Mouse (Mus musculus): ENCODE measurements around the gene Stxbp5. TPM values are rescaled to one million over a fixed set of nuclear protein-coding genes. Genes with fewer than 3 reads are reported as not detected.

The Stxbp5 gene
- polyA plus RNA-seq (2015; fragmentation: Nextera tagmentation; extraction: Ambion mirVana) = 4.8 and 5.5 TPM in 2 replicates

DNA sequence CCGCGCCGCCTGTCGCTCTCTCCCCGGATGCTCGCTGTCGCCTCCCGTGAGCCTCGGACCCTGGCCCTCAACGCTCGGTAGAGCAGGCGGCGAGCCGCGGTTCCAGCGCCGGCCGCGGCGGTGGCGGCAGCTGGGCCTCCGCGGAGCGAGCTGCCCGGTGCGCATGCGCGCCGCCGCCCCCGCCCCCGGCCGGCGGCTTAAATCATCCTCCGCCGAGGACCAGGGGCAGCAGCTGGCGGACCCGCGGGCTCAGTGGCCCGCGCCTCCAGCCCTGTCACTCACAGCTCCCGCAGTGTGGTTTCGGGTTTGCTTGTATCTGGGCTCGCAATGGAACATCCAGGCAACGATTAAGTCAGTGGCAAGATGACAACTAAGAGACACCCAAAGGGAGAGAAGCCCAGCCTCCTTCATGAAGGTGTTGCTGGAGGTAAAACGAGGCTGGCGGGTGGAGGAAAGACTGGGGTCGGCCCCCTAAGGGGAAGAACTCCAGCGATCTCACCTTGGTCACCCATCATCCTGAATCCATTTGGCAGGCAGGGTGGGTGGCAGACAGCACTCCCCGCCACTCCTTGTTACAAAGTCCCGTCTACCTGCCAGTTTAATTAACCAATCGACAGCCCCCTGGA is at the start of gene Stxbp5:
Stxbp5 (minus strand) TSS at position 9 of the 626 bp plus-strand sequence.
- WGBS = under 1% methylated on average over 49 of the region's 52 CpGs
- no peaks in the 10 kb centered on the region for H3K9me3 ChIP-seq
- H3K4me3 ChIP-seq = peak within 1 kb of the TSS; percentile 92
- peak; percentile 64 for ATAC-seq (ENCODE audit: insufficient number of reproducible peaks, low FRiP score, low TSS enrichment, low read depth)
- H3K4me2 ChIP-seq = peak within 1 kb of the TSS; percentile 96
- peak within 1 kb of the TSS; percentile 96 for H3K27ac ChIP-seq
- no peaks in the 10 kb centered on the region for H3K36me3 ChIP-seq
- peak within 1 kb of the TSS; percentile 97 for H3K9ac ChIP-seq
- no peaks in the 10 kb centered on the region for H3K27me3 ChIP-seq
- peaks cover 12% of the 10 kb centered on the region; the same call in 1 of the 2 replicates for H3K4me1 ChIP-seq

DNA sequence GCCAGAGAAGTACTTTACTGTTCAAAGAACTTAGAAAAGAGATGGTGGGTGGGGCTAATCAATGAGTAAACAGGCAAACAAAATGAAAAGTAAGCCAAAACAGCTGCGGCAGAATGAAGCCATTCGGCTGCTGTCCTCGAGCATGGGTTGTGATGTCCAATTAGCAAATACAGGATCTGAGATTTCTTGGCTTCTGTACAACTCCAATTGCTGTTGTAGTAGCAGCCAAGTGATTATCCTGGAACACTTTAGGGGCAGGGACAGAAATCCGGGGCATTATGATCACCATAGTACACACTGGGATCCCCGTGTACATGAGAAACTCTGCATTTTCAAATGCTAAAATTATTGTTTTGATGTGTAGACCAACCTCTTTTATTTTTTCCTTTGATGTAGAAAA is 11.5 kb upstream of the Stxbp5 start:
- Histone ChIP-seq H3K27me3 (no peaks in the 10 kb centered on the region), H3K4me2 (no peak overlapping the region), H3K9me3 (no peaks in the 10 kb centered on the region), H3K36me3 (no peaks in the 10 kb centered on the region), H3K4me3 (no peak overlapping the region), H3K4me1 (no peaks in the 10 kb centered on the region), H3K9ac (no peak overlapping the region), H3K27ac (no peak overlapping the region)
- no peak for ATAC-seq (ENCODE audit: insufficient number of reproducible peaks, low FRiP score, low TSS enrichment, low read depth)
- 74% methylated on average over 5 of the region's 5 CpGs for WGBS

DNA sequence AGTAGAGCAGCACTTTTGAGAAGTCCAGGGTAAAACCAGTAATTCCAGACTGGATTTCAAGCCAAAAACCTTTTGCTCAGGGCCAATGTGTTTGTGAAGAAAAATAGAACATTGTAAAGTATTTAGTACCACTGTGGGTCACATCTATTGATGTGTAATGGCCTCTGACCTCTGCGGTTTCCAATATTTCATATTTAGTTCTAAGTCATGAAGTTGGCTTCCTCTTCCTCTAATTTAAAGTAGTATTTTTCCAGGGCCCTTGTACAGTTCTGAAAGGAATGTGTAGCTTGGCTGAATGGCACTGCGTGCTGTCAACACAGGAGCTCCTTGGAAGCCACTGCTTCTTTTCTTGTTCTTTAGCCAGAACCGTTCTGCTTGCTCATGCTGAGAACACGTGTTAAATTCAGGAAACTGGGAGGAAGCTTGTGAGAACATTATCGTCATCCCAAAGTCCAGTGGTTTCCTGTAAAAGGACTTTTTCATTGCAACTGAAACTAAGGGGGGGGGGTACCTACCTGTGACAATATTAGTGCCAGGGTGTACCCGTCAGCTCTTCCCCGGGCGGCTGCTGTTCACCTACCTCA is 7.1 kb upstream of the Stxbp5 start:
- H3K9ac ChIP-seq = no peak overlapping the region
- WGBS = 68% methylated on average over 8 of the region's 8 CpGs
- no peak overlapping the region for H3K27ac ChIP-seq
- H3K4me1 ChIP-seq = no peaks in the 10 kb centered on the region
- H3K4me3 ChIP-seq = no peak overlapping the region
- no peak for ATAC-seq (ENCODE audit: insufficient number of reproducible peaks, low FRiP score, low TSS enrichment, low read depth)
- no peaks in the 10 kb centered on the region for H3K27me3 ChIP-seq
- no peaks in the 10 kb centered on the region for H3K36me3 ChIP-seq
- H3K4me2 ChIP-seq = no peak overlapping the region
- no peaks in the 10 kb centered on the region for H3K9me3 ChIP-seq

DNA sequence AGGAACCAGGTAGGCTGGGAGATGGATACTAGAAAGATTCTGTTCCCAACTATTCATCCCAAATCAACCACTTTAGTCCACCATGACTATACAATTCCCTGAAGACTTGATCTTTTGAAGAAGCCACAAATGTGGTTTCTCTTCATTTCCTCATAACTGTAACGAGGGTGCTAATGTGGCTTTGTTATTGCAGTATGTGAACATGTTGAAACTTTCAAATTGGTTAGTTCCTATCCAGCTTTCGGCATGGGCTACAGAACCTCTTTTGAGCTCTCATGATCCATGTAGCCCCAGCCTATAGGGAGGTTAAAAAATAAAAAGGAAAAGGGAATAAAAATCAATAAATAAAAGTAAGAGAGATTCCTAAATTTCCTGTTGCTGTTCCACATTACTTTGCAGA is 6.6 kb upstream of the Stxbp5 start:
- 77% methylated on average over 2 of the region's 2 CpGs for WGBS
- Histone ChIP-seq H3K9ac (no peak overlapping the region), H3K27me3 (no peaks in the 10 kb centered on the region)

DNA sequence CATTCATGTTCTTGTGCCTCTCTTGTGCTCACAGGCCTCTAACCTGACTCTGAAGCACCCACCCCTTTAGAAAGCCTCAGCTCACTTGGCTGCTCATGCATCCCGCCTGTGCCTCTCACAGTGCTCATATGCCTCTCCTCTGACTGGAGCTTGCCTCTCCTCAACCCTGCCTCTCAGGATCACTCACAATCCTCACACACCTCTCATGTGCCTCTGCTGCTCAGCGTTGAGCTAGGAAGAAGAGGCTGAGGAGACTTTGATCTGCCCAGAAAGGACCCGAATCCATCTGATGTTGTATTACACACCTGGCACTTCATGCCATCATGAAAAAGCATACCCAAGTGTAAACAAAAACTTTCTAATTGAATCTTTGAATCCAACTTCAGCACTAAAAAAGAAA is 5.3 kb upstream of the Stxbp5 start:
- H3K4me1 ChIP-seq = no peaks in the 10 kb centered on the region
- H3K9ac ChIP-seq = no peak overlapping the region
- 63% methylated on average over 3 of the region's 3 CpGs for WGBS
- no peak overlapping the region for H3K4me3 ChIP-seq
- H3K27me3 ChIP-seq = no peaks in the 10 kb centered on the region
- no peak for ATAC-seq (ENCODE audit: insufficient number of reproducible peaks, low FRiP score, low TSS enrichment, low read depth)
- H3K4me2 ChIP-seq = no peak overlapping the region
- no peaks in the 10 kb centered on the region for H3K9me3 ChIP-seq
- H3K27ac ChIP-seq = no peak overlapping the region
- H3K36me3 ChIP-seq = no peaks in the 10 kb centered on the region

More for the DNA sequence above, 6.6 kb upstream of the Stxbp5 start:
- no peak for ATAC-seq (ENCODE audit: insufficient number of reproducible peaks, low FRiP score, low TSS enrichment, low read depth)
- H3K36me3 ChIP-seq = no peaks in the 10 kb centered on the region
- no peak overlapping the region for H3K4me3 ChIP-seq
- H3K27ac ChIP-seq = no peak overlapping the region
- H3K4me2 ChIP-seq = no peak overlapping the region
- H3K9me3 ChIP-seq = no peaks in the 10 kb centered on the region
- H3K4me1 ChIP-seq = no peaks in the 10 kb centered on the region

DNA sequence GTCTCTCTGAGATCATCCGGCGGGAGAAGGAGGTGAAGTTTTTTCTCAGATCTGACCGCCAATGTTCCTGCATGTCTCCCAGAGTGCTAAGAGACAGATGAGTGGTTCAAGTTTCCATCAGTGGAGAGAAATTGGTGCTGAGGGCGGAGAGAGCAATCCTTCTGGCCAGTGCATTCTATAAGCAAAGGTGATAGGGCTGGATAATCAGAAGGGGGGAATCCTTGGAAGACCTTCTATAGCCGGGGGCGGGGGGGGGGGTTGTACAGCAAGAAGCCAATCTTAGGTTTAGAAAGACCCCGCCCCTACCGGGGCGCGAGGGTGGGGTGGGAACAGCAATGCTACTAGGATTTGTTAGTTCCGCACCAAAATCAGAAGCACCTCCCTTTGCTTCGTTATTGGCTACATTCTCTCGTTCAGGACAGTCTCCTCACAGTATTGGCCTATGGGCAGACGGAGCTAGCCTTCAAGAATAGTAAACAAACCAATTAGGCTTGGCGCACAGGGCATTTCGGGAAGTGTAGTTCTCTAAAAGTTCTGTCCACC is 889 bp upstream of the Stxbp5 start:
- H3K9me3 ChIP-seq = no peaks in the 10 kb centered on the region
- peaks cover 12% of the 10 kb centered on the region; the same call in 1 of the 2 replicates for H3K4me1 ChIP-seq
- H3K36me3 ChIP-seq = no peaks in the 10 kb centered on the region
- peak overlapping the region; percentile 96 for H3K4me2 ChIP-seq
- no peaks in the 10 kb centered on the region for H3K27me3 ChIP-seq
- peak overlapping the region; percentile 97; the same call in 1 of the 2 replicates for H3K9ac ChIP-seq
- peak overlapping the region; percentile 92 for H3K4me3 ChIP-seq
- under 1% methylated on average over 16 of the region's 16 CpGs for WGBS
- peak; percentile 93 for ATAC-seq (ENCODE audit: insufficient number of reproducible peaks, low FRiP score, low TSS enrichment, low read depth)
- H3K27ac ChIP-seq = peak overlapping the region; percentile 96

DNA sequence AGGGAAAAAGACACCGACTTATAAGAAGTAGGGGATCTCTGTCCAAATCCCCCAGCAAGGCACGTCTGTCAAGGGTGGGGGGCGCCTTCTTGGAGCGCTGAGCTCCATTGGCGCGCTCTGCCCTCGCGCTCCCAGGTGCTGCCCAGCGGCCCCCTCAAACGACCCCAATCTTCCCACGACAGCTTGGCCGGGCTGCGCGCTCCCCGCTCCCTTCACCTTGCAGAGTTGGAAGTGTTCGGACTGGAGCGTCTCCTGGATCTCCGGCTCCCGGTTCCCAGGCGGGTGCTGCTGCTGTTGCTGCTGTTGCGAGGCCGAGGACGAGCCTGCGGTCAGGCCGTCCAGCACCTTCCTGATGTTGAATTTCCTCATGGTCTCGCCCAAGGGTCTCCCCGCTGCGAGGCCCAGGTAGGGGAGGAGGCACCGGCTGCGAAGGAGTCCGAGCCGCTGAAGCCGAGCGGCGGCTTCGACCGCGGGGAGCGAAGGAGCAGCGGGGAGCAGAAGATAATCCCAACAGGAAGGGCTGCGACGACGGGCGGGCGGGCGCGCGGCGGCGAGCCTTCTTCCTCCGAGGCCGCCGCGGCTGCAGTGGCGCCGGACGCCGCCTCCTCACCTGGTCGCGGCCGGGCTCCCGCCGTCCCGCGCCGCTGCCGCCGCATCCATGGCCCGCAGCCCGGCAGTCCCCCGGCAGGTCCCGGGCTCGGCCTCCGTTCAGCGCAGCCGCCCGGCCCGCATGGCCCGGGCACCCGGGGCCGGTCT is 386 bp downstream of the Stxbp5 start:
- Histone ChIP-seq H3K27ac (peak overlapping the region; percentile 96), H3K4me3 (peak overlapping the region; percentile 92), H3K9me3 (no peaks in the 10 kb centered on the region), H3K36me3 (no peaks in the 10 kb centered on the region), H3K27me3 (no peaks in the 10 kb centered on the region), H3K9ac (peak overlapping the region; percentile 97), H3K4me1 (peaks cover 12% of the 10 kb centered on the region; the same call in 1 of the 2 replicates), H3K4me2 (peak overlapping the region; percentile 96)
- peak; percentile 17; the same call in 1 of the 2 replicates for ATAC-seq (ENCODE audit: insufficient number of reproducible peaks, low FRiP score, low TSS enrichment, low read depth)
- WGBS = under 1% methylated on average over 78 of the region's 81 CpGs

DNA sequence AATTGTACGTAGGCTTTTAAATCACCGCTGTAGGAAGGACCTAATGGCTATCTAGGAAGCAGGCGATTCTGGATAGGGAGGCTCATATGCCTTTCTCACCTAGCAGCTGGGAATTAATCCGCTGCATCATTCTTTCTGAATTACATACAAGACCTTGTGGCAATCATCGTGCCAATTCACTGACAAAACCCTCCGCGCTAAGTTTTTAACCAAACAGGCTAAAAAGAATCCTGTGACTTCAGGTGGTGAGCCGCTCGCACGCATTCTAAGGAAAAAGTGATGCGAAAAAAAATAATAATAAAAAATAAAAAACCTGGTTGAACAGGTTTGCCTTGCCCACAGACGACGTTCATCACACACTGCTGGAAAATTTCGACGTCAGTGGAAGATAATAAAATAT is 1.1 kb downstream of the Stxbp5 start:
- 2% methylated on average over 15 of the region's 15 CpGs for WGBS
- no peak overlapping the region for H3K9ac ChIP-seq

DNA sequence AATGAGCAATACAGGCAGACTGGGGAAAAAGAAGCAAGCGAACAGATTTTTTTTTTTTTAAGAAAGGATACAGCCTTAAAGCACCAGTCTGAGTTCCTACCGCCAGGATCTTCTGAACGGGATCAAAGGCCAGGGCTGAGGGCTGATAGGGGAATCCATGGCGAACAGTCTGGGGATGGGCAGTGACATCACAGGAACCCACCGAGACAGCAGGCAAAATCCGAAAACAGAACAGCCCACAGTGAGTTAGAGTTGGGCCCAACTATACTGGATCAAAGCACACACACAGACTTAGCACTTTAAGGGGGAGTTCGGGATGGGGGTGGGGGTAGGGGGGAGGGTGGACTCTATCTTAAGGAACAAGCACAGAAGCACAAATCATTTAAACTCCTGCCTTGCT is 1.8 kb downstream of the Stxbp5 start:
- WGBS = 13% methylated on average over 7 of the region's 7 CpGs
- H3K36me3 ChIP-seq = no peaks in the 10 kb centered on the region
- peak overlapping the region; percentile 96 for H3K4me2 ChIP-seq
- H3K9me3 ChIP-seq = no peaks in the 10 kb centered on the region
- H3K4me3 ChIP-seq = peak overlapping the region; percentile 92
- ATAC-seq (ENCODE audit: insufficient number of reproducible peaks, low FRiP score, low TSS enrichment, low read depth) = no peak
- no peak overlapping the region for H3K9ac ChIP-seq
- peaks cover 12% of the 10 kb centered on the region; the same call in 1 of the 2 replicates for H3K4me1 ChIP-seq
- H3K27me3 ChIP-seq = no peaks in the 10 kb centered on the region
- no peak overlapping the region for H3K27ac ChIP-seq

More for the DNA sequence above, 1.1 kb downstream of the Stxbp5 start:
- no peak for ATAC-seq (ENCODE audit: insufficient number of reproducible peaks, low FRiP score, low TSS enrichment, low read depth)
- Histone ChIP-seq H3K27ac (no peak overlapping the region), H3K36me3 (no peaks in the 10 kb centered on the region), H3K27me3 (no peaks in the 10 kb centered on the region), H3K4me2 (peak overlapping the region; percentile 96), H3K4me3 (peak overlapping the region; percentile 92), H3K4me1 (peaks cover 12% of the 10 kb centered on the region; the same call in 1 of the 2 replicates), H3K9me3 (no peaks in the 10 kb centered on the region)

DNA sequence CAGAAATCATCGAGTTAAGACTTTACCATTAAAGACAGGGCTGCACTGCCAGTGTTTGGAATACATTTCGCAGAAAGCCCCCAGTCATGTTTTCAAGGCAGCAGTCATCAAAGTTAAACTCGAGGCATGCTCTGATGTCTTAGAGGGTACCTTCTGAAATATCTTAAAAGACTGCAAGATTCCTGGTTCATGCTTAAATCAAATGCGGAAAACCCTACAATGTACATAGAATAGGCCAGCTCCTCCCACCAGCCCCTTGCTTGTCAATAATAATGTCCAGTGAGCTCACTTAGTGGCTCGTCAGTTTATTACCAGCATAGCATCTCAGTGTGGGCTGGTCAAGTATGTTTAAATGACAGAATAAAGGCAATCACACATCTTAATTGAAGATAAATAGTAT is 3.0 kb downstream of the Stxbp5 start:
- 75% methylated on average over 5 of the region's 5 CpGs for WGBS
- Histone ChIP-seq H3K9ac (no peak overlapping the region), H3K4me2 (no peak overlapping the region), H3K4me1 (peaks cover 12% of the 10 kb centered on the region; the same call in 1 of the 2 replicates), H3K27me3 (no peaks in the 10 kb centered on the region), H3K36me3 (no peaks in the 10 kb centered on the region), H3K4me3 (no peak overlapping the region), H3K27ac (no peak overlapping the region), H3K9me3 (no peaks in the 10 kb centered on the region)
- no peak for ATAC-seq (ENCODE audit: insufficient number of reproducible peaks, low FRiP score, low TSS enrichment, low read depth)

DNA sequence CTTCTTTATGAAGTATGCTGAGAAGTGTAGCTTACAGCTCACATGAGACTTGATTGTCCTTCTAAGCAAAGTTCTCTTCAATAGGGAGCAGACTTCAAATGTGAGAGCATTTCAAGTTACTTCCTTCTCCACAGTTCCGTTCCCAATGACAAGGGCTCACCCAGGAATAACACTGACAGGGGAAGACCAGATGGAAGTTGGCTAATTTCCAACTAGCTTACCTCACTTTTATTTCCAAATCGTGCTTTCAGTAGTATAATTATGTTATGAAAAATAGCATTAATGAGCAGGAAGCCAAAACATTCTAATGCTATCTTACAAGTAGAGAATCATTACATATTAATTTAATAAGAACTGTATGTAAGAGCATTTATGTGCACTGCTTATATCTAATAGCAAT is 7.3 kb downstream of the Stxbp5 start:
- Histone ChIP-seq H3K4me3 (no peak overlapping the region), H3K9ac (no peak overlapping the region), H3K27ac (no peak overlapping the region), H3K27me3 (no peaks in the 10 kb centered on the region), H3K4me1 (no peaks in the 10 kb centered on the region), H3K36me3 (no peaks in the 10 kb centered on the region), H3K4me2 (no peak overlapping the region), H3K9me3 (no peaks in the 10 kb centered on the region)
- ATAC-seq (ENCODE audit: insufficient number of reproducible peaks, low FRiP score, low TSS enrichment, low read depth) = no peak
- 48% methylated on average over 2 of the region's 2 CpGs for WGBS

DNA sequence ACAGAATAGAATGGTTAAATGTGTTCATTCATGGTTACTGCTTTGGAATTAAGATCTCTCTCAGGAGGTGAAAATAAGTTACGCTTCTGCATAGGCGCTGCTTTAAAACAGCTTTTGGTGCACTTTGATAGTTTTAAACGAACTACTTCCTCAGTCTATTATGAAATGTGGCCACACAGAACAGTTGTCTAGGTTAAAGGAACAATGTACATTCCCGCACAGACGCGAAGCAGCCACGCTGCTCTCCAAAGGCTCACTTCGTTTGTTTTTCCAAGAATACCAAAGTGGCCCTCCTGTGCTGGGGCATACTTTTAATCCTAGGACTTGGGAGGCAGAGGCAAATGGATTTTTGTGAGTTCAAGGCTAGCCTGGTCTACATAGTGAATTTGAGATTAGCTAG is 11.2 kb downstream of the Stxbp5 start:
- Histone ChIP-seq H3K9ac (no peak overlapping the region), H3K36me3 (peaks cover 8% of the 10 kb centered on the region), H3K4me1 (no peaks in the 10 kb centered on the region), H3K27me3 (no peaks in the 10 kb centered on the region), H3K9me3 (no peaks in the 10 kb centered on the region), H3K27ac (no peak overlapping the region), H3K4me3 (no peak overlapping the region), H3K4me2 (no peak overlapping the region)
- ATAC-seq (ENCODE audit: insufficient number of reproducible peaks, low FRiP score, low TSS enrichment, low read depth) = no peak
- 79% methylated on average over 8 of the region's 8 CpGs for WGBS

Data from limb, embryonic 15.5 days (tissue).